Mouse (Mus musculus): Measurements from ENCODE around the gene Pgam2. TPM values are rescaled to one million over a fixed set of nuclear protein-coding genes. Genes with fewer than 3 reads are reported as not detected.

Pgam2 gene
- total RNA-seq, 2 experiments from 2014 or later, result 6.2 to 7.1 TPM

DNA sequence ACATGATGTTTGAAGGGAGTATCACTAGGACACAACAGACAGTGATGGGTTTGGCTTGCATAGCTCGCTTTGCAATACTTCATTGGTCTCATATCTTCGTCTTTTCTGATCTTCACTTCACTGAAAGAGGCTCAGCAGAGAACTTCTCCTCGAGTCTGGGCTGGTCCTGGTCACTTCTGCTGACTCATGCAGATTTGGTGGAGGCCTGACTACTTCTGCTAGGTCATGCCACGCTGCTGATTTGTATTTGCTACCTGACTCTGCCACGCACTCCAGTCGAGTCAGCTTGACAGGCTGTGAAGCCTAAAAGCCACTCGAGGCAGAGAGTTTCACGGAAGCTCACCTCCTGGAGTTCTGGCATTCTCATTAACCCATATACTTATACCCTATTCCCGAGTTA is 4.4 kb upstream of the Pgam2 start:
- no peak for DNase-seq (ENCODE audit: low spot score in 2 of 2)

GRCm38 (mm10) chr11:5805711-5806110 is 2.2 kb upstream of the Pgam2 start:
- DNase-seq (ENCODE audit: low spot score in 2 of 2), result no peak

DNA sequence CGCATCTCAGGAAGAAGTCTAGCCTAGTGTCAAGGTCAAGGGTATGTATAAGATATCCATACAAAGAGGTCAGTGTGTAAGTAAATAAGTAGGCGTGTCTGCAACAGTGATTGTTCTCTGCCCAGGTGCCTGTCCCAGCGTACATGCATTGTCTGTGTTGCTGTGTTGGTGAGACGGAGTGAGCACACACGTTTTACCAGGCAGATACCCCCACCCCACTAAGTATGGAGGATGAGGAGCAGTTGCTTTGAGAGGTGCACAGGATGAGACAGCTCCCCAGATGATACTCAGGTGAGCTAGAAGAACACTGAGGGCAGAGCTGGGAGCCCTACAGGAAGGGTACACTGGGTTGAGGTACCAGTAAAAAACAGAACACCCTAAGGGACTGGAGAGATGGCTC is 641 bp upstream of the Pgam2 start:
- no peak for DNase-seq (ENCODE audit: low spot score in 2 of 2)

DNA sequence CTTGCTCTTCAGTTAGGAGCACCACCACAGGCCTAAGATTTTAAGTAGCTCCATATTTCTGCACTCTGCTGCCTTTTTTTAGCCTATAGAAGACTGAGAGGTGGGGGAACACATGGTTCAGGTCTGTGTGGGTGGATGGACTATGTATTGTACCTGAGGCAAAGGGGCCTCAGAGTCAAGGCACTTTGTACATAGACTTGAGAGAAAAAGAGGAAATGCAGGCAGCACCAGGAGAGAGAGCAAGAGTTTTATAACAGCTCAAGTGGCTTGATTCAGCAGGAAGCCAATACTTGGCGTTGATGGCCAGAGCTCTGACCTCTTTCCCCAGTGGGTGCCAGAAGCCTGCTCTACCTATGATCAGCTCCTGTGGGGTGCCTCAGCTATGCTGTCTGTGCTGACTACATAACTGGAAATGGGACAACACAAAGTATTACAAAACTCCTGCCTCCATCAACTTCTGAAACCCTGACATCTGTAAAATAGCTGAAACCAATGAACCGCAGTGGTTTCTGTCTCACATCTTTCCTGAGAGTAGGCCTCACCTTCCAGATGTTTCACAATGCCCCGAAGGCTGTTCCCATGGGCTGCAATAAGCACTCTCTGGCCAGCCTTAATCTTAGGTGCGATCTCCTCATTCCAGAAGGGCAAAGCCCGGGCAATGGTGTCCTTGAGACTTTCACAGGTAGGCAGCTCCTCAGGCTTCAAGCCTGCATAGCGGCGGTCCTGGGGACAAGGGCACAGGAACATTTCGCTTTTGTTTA is 896 bp downstream of the Pgam2 start:
- no peak for DNase-seq (ENCODE audit: low spot score in 2 of 2)

GRCm38 (mm10) chr11:5802005-5802404 is 1.5 kb downstream of the Pgam2 start:
- no peak for DNase-seq (ENCODE audit: low spot score in 2 of 2)

GRCm38 (mm10) chr11:5801511-5801910 is 2.0 kb downstream of the Pgam2 start:
- no peak for DNase-seq (ENCODE audit: low spot score in 2 of 2)

GRCm38 (mm10) chr11:5799621-5800490 is 3.7 kb downstream of the Pgam2 start:
- no peak for DNase-seq (ENCODE audit: low spot score in 2 of 2)

DNA sequence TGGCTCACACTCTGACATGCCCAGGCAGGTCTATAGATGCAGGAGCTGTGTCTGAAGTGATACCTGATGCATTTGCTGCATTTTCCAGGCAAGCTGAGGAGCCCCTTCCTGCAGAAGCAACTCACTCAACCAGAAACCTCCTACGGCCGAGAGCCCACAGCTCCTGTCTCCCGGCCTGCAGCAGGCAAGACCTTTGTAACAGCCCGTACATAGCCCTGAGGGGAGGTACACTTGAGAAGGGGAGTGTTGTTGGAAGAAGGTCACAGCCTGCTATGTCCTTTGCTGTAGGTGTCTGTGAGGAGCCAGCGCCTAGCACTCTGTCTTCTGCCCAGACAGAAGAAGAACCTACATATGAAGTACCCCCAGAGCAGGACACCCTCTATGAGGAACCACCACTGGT is 5.6 kb downstream of the Pgam2 start:
- no peak for DNase-seq (ENCODE audit: low spot score in 2 of 2)

- DNase-seq (ENCODE audit: low spot score in 2 of 2), result no peak
These were observed 6.2 kb downstream of the Pgam2 start for GRCm38 (mm10) chr11:5797371-5797770.

DNA sequence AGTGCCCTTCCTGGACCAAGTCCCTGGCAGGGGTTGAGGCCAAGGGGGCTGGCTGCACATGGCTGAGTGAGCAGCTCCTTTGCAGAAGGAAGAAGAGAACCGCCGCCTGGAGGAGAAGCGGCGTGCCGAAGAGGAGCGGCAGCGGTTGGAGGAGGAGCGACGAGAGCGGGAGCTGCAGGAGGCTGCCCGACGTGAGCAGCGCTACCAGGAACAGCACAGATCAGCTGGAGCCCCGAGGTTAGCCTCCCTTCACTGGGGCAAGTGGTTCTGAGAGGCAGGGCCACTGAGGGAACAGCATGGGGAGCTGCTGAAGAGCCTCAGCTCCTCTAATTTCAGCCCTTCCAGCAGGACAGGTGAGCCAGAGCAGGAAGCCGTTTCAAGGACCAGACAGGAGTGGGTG is 6.6 kb downstream of the Pgam2 start:
- DNase-seq (ENCODE audit: low spot score in 2 of 2), result no peak

GRCm38 (mm10) chr11:5795706-5796105 is 7.8 kb downstream of the Pgam2 start:
- DNase-seq (ENCODE audit: low spot score in 2 of 2), result peak in 1 of 2 experiments; percentile 16

DNA sequence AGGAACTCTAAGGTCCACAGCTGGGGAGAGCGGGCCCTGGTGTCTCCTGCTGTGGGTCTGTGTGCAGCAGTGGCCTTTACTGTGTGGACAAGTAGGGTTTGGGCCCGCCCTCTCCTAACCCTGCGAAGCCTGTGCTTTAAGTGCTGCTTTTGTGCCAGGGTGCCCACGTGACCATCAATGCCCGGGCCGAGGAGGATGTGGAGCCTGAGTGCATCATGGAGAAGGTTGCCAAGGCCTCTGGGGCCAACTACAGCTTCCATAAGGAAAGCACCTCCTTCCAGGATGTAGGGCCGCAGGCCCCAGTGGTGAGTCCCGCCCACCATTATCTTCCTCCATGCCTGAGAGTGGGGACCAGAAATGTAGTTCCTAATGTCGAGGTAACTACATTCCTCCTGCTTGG is 8.2 kb downstream of the Pgam2 start:
- DNase-seq (ENCODE audit: low spot score in 2 of 2), result no peak

- no peak for DNase-seq (ENCODE audit: low spot score in 2 of 2)
These were observed 13.1 kb downstream of the Pgam2 start for GRCm38 (mm10) chr11:5790431-5790830.

- no peak for DNase-seq (ENCODE audit: low spot score in 2 of 2)
These were observed 13.7 kb downstream of the Pgam2 start for GRCm38 (mm10) chr11:5789754-5790333.

DNA sequence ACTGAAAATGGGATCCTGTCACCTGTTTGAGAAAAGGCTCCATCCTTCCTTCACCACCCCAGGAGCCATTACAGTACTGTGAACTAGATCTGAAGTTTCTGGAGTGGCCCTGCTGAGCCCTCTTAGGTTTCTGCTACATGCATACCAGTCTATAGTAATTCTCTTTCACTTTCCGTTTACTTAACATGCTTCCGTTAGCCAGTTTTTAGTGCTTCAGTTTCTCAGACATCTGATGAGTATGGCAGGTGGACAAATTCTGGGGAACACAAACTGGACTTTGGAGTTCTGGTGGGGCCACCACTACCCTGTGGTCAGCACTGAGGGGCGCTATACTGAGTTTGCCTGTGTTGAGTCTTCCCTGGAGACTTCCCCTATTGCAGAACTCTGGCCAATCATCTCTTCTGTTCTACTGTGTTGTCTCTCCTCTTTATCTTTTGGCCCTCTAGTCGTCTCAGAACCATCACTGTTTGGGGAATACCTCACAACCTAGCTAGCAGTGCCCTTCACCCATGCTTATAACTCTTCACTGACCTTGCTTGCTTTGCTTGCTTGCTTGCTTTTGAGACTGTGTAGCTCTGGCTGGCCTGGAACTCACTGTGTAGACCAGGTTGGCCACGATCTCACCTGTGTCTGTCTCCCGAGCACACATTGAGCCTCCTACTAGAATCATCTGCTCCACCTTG is 14.3 kb downstream of the Pgam2 start:
- DNase-seq (ENCODE audit: low spot score in 2 of 2), result no peak

GRCm38 (mm10) chr11:5788056-5789014 is 15.2 kb downstream of the Pgam2 start, which contains the start of gene Dbnl:
Gene Dbnl, plus strand, starts transcription at chr11:5788488.
- DNase-seq (ENCODE audit: low spot score in 2 of 2), result peak; percentile 95 to 96

DNA sequence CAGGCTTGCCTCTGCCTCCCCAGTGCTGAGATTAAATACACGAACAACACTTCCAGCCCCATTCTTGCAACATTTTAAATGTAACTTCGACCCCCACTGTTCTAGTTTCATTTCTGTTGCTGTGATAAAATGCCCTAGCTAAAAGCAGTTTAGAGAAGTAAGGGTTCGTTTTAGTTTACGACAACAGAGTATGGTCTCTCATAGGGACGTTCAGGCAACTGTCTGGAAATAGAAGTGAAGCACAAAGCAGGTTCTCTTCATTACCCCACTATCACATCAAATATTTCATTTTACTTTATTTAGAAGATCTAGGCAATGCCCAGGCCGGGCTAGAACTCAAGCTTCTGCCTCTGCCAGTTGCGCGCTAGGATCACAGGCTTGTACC is 15.9 kb downstream of the Pgam2 start:
- DNase-seq (ENCODE audit: low spot score in 2 of 2), result no peak

DNA sequence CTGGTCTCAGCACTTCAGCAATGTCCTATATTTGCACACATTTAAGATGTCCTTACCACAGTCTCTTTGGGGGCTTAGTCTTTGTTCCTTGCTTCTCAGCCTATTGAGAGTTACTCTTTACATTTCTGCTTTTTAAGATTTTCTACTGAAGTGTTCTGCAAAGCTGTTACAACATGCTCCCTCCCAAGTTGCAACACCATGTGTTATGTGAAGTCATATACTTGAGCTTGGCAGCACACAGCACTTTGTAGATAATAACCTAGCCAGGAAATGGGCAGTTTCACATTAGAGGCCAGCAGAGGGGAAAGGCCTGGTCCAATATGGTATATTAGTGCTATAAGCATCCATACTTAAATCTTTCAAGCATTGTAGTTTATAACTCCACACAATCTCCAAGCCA is 17.8 kb downstream of the Pgam2 start:
- DNase-seq (ENCODE audit: low spot score in 2 of 2), result no peak

DNA sequence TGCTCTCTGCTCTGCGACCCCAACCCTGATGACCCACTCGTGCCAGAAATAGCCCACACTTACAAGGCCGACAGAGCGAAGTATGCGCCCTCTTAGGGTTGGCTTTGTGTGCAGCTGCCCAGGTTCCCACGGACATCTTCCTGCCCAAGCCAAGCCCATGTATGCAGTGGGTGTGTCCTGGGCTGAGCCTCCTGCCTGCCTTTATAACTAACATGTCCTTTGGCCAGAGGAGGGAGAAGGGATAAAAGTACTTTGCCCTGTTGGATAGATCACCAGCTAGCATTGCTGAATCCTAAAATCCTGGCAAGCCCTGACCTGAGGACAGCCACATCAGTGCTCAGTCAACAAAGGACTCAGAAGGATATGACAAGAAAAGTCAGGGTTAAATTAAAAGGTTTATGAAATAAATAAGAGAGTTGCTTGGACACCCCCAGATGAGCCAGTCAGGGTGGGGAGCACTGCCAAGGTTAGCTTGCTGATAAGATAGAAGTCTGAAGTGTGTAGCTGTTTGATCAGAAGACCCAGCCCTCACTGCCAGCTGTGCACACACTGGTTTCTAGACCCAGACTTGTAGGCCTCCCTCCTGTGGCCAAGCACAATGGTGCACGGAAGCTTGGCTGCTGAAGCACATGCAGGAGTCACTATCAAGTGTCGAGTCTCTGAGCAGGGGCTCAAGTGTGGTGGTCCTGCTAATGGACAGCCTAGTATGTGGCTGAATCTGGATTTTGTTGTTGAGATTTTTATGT is 21.2 kb downstream of the Pgam2 start:
- DNase-seq (ENCODE audit: low spot score in 2 of 2), result no peak
